Mouse (Mus musculus): ENCODE measurements around the gene Hmbs. TPM values are rescaled to one million over a fixed set of nuclear protein-coding genes. Genes with fewer than 3 reads are reported as not detected.
A peak's percentile ranks its signal among the peaks of the same experiment; 100 is the strongest.
"Not testable (repeated sequence)": the region's sequence is repeated elsewhere in the genome, so short reads cannot be mapped to it uniquely, and the experiment has no call there.

Hmbs gene
- polyA plus RNA-seq, 1 experiment from 2014 or later = 123 TPM

DNA sequence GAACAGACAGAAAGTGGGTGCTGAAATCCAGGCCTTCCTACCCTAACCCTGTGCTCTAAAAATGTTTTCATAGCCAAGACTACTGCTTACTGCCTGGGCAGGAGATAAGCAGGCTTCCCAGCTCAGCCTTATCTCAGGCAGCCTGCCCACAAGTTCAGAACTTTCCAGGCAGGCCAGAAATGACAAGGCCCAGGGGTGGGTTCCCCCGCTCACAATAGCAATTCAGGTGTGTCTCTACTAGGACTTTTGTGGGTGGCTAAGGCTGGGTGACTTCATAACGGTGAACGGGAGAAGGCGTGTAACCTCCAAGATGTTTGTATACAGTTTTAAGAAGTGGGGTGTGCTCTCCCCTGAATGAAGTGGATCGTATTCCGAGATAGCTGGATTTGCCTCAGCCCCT lies 738 bp downstream of the Hmbs start:
- Histone ChIP-seq H3K9ac (peak overlapping the region; percentile 88), H3K27ac (peak overlapping the region; percentile 99), H3K36me3 (peaks cover 35% of the 10 kb centered on the region), H3K27me3 (no peaks in the 10 kb centered on the region), H3K9me3 (no peaks in the 10 kb centered on the region), H3K4me3 (peak overlapping the region; percentile 91), H3K4me2 (peak overlapping the region; percentile 75), H3K4me1 (peaks cover 17% of the 10 kb centered on the region)
- ATAC-seq (ENCODE audit: borderline replicate concordance, extremely low read depth, low FRiP score, low TSS enrichment) = peak; percentile 10; the same call in 1 of the 2 replicates
- 5% methylated on average over 6 of the region's 6 CpGs for WGBS

DNA sequence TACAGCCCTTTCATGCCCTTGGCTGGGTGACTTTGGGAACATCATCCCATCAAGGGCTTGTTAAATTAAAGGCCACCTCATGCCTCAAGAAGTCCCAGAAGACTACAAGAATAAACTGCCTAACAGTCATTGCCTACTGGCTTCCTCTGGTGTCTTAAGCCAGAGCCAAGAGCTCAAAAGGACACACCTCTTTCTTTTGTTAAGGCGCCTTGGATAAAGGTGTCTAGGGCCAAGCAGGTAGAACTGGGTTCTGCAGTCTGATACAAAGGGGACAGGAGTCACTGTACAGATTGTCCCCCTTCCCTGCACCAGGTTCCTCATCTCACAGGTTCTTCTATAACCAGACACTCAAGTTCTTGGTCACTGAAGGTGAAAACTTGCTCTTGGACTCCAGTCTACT lies 1.4 kb downstream of the Hmbs start:
- ATAC-seq (ENCODE audit: borderline replicate concordance, extremely low read depth, low FRiP score, low TSS enrichment) = no peak
- Histone ChIP-seq H3K27me3 (no peaks in the 10 kb centered on the region), H3K36me3 (peaks cover 35% of the 10 kb centered on the region), H3K9ac (peak overlapping the region; percentile 88; the same call in 1 of the 2 replicates), H3K9me3 (no peaks in the 10 kb centered on the region), H3K27ac (no peak overlapping the region), H3K4me3 (peak overlapping the region; percentile 91; the same call in 1 of the 2 replicates), H3K4me1 (peaks cover 21% of the 10 kb centered on the region), H3K4me2 (peak overlapping the region; percentile 75)
- 94% methylated on average over 1 of the region's 1 CpGs for WGBS

DNA sequence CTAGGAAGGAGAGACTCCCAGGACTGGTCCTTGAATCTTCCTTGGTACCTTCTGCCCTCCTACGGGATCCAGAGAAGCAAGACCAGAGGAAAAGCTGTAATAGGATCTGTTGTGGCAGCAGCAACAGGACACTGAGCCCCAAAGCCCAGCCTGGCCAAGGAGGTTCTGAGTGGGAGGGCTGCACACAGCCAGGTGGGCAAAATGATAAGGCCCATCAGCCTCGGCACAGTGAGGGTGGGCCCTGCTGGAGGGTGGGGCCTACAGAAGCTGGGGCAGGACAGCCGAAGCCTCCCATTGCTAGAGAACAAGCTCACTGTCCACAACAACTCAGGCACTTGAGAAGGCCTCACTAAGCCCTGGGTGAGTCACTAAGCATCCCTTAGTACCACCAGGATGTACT lies 1.9 kb downstream of the Hmbs start:
- WGBS = 57% methylated on average over 3 of the region's 3 CpGs
- Histone ChIP-seq H3K9me3 (no peaks in the 10 kb centered on the region), H3K27me3 (no peaks in the 10 kb centered on the region), H3K9ac (0 out of 2 replicates have a peak overlapping the region, but pooled peaks have one; percentile 11), H3K4me3 (no peak overlapping the region), H3K4me1 (peaks cover 26% of the 10 kb centered on the region), H3K4me2 (peak overlapping the region; percentile 75; the same call in 1 of the 2 replicates), H3K27ac (no peak overlapping the region), H3K36me3 (peaks cover 35% of the 10 kb centered on the region)
- ATAC-seq (ENCODE audit: borderline replicate concordance, extremely low read depth, low FRiP score, low TSS enrichment) = no peak

DNA sequence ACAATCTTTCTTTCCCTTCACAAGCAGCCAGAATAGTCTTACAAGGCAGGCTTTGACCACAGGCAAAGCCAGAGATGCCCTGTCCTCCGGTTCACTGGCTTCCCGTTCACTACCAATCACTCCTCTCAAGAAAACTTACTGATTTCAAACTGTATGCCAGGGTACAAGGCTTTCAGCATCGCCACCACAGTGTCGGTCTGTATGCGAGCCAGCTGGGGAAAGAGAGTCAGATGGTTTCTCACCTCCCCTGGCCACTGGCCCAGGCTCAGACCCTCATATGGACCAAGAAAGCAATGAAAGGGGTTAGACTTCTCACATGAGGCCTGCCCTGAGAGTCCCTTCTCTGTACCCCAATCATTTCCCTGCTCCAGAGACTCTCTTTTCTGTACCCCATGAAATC lies 2.5 kb downstream of the Hmbs start:
- Histone ChIP-seq H3K9me3 (no peaks in the 10 kb centered on the region), H3K9ac (no peak overlapping the region), H3K27ac (no peak overlapping the region), H3K4me2 (no peak overlapping the region), H3K36me3 (peaks cover 37% of the 10 kb centered on the region), H3K4me1 (peaks cover 33% of the 10 kb centered on the region), H3K27me3 (no peaks in the 10 kb centered on the region), H3K4me3 (no peak overlapping the region)
- no peak for ATAC-seq (ENCODE audit: borderline replicate concordance, extremely low read depth, low FRiP score, low TSS enrichment)
- 84% methylated on average over 5 of the region's 5 CpGs for WGBS

DNA sequence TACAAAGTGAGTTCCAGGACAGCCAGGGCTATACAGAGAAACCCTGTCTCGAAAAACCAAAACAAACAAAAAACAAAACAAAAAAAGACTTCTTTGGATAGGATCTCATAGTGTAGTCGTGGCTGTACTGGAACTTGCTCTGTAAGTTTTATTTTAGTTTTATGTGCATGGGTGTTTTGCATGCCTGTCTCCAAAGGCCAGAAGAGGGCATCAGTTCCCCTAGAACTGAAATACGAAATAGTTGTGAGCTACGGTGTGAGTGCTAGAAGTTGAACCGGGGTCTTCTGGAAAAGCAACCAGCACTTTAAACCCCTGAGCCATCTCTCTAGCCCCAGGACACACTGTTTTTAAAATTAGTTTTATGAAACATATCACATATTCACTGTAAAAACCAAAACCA lies 5.5 kb downstream of the Hmbs start:
- 75% methylated on average over 5 of the region's 5 CpGs for WGBS
- no peak overlapping the region for H3K4me3 ChIP-seq
- H3K36me3 ChIP-seq = peaks cover 34% of the 10 kb centered on the region
- H3K9me3 ChIP-seq = no peaks in the 10 kb centered on the region
- ATAC-seq (ENCODE audit: borderline replicate concordance, extremely low read depth, low FRiP score, low TSS enrichment) = no peak
- no peaks in the 10 kb centered on the region for H3K27me3 ChIP-seq
- H3K4me2 ChIP-seq = no peak overlapping the region
- H3K4me1 ChIP-seq = peaks cover 31% of the 10 kb centered on the region
- no peak overlapping the region for H3K9ac ChIP-seq
- no peak overlapping the region for H3K27ac ChIP-seq

DNA sequence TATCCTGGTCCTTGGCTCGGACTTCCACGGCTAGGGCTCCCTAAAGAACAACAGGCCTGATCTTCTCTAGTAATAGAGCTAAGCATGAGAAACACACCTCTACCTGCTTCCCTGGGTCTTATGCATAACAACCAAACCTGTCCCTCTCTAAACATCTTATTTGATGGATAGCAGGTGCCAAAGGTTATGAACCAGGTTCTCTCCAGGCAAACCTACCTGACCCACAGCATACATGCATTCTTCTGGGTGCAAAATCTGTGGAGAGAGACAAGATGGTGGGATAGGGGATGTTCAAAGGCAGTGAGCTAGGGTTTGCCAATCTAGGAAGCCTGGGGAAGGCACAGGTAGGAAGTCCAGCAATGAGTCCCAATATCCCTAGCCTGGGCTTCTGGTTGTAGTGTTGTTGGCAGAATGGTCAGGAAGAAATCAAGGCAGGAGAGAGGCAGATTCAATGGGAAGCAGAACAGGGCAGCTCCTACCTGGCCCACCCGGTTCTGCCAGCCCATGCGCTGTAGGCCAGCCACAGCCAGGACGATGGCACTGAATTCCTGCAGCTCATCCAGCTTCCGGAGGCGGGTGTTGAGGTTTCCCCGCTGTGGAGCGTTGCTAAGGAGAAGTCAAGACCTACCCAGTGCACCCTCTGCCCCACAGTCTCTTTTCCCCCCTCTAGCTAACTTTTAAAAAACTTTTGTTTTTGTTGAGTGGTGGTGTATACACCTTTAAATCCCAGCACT lies 6.4 kb downstream of the Hmbs start:
- H3K9ac ChIP-seq = peak overlapping the region; percentile 98
- no peaks in the 10 kb centered on the region for H3K27me3 ChIP-seq
- WGBS = 64% methylated on average over 9 of the region's 9 CpGs
- no peak for ATAC-seq (ENCODE audit: borderline replicate concordance, extremely low read depth, low FRiP score, low TSS enrichment)
- no peaks in the 10 kb centered on the region for H3K9me3 ChIP-seq
- peak overlapping the region; percentile 75 for H3K4me3 ChIP-seq
- H3K27ac ChIP-seq = 0 out of 2 replicates have a peak overlapping the region, but pooled peaks have one; percentile 23
- peaks cover 24% of the 10 kb centered on the region for H3K4me1 ChIP-seq
- H3K4me2 ChIP-seq = peak overlapping the region; percentile 67
- H3K36me3 ChIP-seq = peaks cover 43% of the 10 kb centered on the region

DNA sequence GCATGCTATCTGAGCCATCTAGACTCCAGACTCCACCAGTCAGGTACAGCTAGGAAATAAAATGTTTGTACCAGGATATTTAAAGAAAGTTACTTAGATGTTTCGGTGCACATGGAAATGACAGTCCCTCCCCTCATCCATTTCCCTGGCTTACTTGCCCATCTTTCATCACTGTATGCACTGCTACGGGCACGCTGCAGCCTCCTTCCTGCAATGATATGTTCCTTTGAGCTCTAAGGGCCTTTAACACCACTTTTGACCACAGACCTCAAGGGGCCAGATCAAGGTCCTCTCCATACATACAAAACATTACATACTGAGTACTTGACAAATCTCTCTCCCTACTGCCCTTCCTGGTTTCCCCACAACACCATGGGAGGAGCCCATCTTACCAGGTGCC lies 7.1 kb downstream of the Hmbs start:
- peak overlapping the region; percentile 75 for H3K4me3 ChIP-seq
- peaks cover 18% of the 10 kb centered on the region for H3K4me1 ChIP-seq
- H3K36me3 ChIP-seq = peaks cover 47% of the 10 kb centered on the region
- H3K27ac ChIP-seq = no peak overlapping the region
- peak overlapping the region; percentile 67 for H3K4me2 ChIP-seq
- H3K9ac ChIP-seq = peak overlapping the region; percentile 98
- no peaks in the 10 kb centered on the region for H3K27me3 ChIP-seq
- ATAC-seq (ENCODE audit: borderline replicate concordance, extremely low read depth, low FRiP score, low TSS enrichment) = no peak
- H3K9me3 ChIP-seq = no peaks in the 10 kb centered on the region
- 47% methylated on average over 3 of the region's 3 CpGs for WGBS

DNA sequence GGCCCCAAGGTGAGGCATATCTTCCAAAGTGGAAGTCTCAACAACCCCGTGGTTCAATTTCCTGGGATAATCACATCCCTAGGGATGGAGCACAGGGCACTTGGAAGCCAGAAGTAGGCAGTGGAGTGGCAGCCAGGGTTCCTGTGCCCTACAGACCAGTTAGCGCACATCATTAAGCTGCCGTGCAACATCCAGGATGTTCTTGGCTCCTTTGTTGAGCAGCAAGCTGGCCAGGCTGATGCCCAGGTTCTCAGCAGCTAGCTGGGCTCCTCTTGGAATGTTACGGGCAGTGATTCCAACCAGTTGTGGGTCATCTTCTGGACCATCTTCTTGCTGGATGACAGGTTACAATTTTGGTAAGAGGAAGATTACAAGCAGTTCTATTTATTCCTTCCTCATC lies 7.5 kb downstream of the Hmbs start:
- peaks cover 18% of the 10 kb centered on the region for H3K4me1 ChIP-seq
- WGBS = 26% methylated on average over 4 of the region's 4 CpGs

DNA sequence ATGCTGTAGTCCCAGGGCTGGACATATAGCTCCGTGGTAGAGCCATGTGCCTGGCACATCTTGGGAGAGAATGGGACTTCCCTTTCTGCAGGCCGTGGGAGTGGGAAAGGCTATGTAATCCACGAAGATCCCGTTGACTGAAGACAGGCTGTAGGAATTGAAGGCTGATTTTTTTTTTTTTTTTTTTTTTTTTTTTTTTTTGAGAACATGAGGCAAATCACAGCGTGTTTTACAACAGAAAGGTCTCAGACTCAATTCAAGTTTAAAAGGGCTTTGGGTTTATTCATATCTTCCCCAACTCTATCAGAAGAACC lies 8.0 kb downstream of the Hmbs start:
- Histone ChIP-seq H3K27me3 (no peaks in the 10 kb centered on the region), H3K9ac (peak overlapping the region; percentile 98), H3K27ac (peak overlapping the region; percentile 99), H3K4me2 (peak overlapping the region; percentile 67), H3K9me3 (no peaks in the 10 kb centered on the region), H3K4me1 (peaks cover 18% of the 10 kb centered on the region), H3K36me3 (peaks cover 57% of the 10 kb centered on the region), H3K4me3 (peak overlapping the region; percentile 75)
- no peak for ATAC-seq (ENCODE audit: borderline replicate concordance, extremely low read depth, low FRiP score, low TSS enrichment)
- WGBS = 1% methylated on average over 5 of the region's 5 CpGs

More for the DNA sequence above, 7.5 kb downstream of the Hmbs start:
- H3K9me3 ChIP-seq; ATAC-seq (ENCODE audit: borderline replicate concordance, extremely low read depth, low FRiP score, low TSS enrichment); H3K27me3 ChIP-seq; H3K27ac ChIP-seq: not testable (repeated sequence)
- Histone ChIP-seq H3K36me3 (peaks cover 52% of the 10 kb centered on the region), H3K4me3 (peak overlapping the region; percentile 75), H3K4me2 (peak overlapping the region; percentile 67), H3K9ac (peak overlapping the region; percentile 98)

DNA sequence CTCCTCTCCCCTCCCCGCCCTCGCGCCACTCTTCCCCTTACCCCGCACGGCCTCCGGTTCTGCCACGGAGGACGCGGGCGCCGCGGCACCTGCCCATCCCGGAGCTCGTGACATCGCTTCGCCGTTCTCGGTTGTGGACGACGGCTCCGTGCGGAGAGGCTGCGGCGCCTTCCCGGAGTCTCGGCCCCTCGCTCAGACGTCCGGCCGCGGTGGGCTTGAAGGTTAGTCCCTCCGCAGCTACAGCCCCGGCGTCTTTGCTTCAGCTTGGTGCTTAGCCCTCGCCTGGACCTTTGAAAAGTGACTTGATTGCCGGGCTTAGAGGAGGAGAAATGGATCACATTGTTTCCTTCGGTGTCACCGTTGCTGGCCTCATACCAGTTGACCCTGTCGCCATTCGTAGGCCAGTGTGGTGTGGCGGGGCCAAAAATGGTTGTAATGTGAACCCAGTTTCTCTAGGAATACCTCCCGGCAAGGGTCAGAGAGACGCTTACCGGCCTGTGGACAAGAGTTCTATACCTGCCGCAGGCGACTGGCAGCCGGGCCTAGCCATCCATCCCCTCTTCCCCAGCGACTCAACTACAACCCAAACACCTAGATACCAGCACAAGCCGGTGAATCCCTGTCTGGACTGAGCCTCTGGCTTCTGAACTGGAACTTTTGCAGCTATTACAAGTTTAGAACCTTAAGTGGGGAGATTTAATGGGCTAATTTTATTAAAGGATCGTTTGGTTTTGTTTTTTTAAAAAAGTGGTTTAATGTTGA lies 8.5 kb downstream of the Hmbs start:
- ATAC-seq (ENCODE audit: borderline replicate concordance, extremely low read depth, low FRiP score, low TSS enrichment) = no peak
- Histone ChIP-seq H3K9me3 (no peaks in the 10 kb centered on the region), H3K27me3 (no peaks in the 10 kb centered on the region), H3K4me3 (peak overlapping the region; percentile 75), H3K27ac (peak overlapping the region; percentile 99), H3K4me1 (peaks cover 18% of the 10 kb centered on the region), H3K4me2 (peak overlapping the region; percentile 67), H3K9ac (peak overlapping the region; percentile 98), H3K36me3 (peaks cover 61% of the 10 kb centered on the region)
- WGBS = under 1% methylated on average over 50 of the region's 50 CpGs

DNA sequence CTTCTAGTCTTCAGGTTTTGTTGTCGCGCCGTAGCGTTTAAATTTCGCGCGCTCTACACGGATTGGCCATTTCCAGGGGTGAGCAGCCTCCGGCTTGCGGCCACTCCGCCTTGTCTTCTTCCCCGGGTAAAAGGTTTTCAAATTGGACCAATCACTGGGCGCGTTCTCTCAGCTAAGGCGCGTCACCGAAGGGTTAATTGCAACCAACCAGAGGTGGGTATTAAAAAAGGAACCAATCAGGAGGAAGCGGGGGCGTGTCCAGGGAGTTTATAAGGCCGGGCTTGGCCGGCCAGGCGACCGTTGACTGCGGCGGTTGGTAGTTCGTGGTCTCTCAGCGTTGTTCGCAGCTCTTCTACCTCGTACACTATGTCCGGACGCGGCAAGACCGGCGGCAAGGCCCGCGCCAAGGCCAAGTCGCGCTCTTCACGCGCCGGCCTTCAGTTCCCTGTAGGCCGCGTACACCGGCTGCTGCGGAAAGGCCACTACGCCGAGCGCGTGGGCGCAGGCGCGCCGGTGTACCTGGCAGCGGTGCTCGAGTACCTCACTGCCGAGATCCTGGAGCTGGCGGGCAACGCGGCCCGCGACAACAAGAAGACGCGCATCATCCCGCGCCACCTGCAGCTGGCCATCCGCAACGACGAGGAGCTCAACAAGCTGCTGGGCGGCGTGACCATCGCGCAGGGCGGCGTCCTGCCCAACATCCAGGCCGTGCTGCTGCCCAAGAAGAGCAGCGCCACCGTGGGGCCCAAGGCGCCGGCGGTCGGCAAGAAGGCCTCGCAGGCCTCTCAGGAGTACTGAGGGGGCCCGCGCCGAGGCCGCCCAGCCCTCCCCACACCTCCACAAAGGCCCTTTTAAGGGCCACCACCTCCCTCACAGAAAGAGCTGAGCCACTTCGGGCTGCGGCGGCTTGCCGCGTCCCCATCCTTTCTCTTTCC lies 9.4 kb downstream of the Hmbs start, which contains the start of gene H2afx:
Gene H2afx (plus strand): TSS at position 299 of the 935 bp plus-strand sequence.
- peak; percentile 95 for ATAC-seq (ENCODE audit: borderline replicate concordance, extremely low read depth, low FRiP score, low TSS enrichment)
- peak within 1 kb of the TSS; percentile 75 for H3K4me3 ChIP-seq
- H3K4me2 ChIP-seq = peak within 1 kb of the TSS; percentile 67
- peak within 1 kb of the TSS; percentile 99 for H3K27ac ChIP-seq
- under 1% methylated on average over 91 of the region's 91 CpGs for WGBS
- peaks cover 18% of the 10 kb centered on the region for H3K4me1 ChIP-seq
- H3K27me3 ChIP-seq = no peaks in the 10 kb centered on the region
- H3K9ac ChIP-seq = peak within 1 kb of the TSS; percentile 98
- H3K9me3 ChIP-seq = no peaks in the 10 kb centered on the region
- H3K36me3 ChIP-seq = peaks cover 69% of the 10 kb centered on the region
